Mouse (Mus musculus): ENCODE data around the gene Rtraf. TPM values are rescaled to one million over a fixed set of nuclear protein-coding genes. Genes with fewer than 3 reads are reported as not detected.

Rtraf gene
- polyA plus RNA-seq, 1 experiment from 2014 or later, result 241 TPM

GRCm38 (mm10) chr14:19821686-19822085, 1.9 kb downstream of the Rtraf start:
- H3K4me3 ChIP-seq, result no peak overlapping the region
- peaks cover 25% of the 10 kb centered on the region for H3K4me1 ChIP-seq (replicated peaks)
- WGBS, result 97% methylated on average over 5 of the region's 5 CpGs
- peaks cover 5% of the 10 kb centered on the region; the same call in 1 of the 2 replicates for H3K9me3 ChIP-seq
- DNase-seq (ENCODE audit: low spot score), result no peak
- peaks cover 43% of the 10 kb centered on the region for H3K36me3 ChIP-seq
- H3K27ac ChIP-seq, result no peak overlapping the region
- no peaks in the 10 kb centered on the region for H3K27me3 ChIP-seq (ENCODE audit: insufficient read depth, poor library complexity, severe bottlenecking)

DNA sequence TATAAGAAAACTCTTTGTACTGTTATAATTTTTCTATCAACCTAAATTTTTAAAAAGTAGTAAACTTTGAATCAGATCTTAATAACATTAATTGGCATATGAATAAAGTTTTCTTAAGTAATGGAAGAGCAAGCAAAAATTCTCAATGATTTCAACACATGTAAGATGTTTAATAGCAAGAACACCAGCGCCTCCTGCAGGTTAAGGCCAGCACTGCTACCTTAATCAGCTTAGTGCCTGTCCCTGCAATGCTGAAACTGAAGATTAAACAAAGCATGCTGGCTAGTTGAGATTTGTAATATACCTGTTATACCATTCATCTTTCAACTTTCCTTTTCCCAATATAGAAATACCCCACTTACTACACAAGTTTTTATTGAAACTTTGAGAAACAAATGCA, 5.7 kb downstream of the Rtraf start:
- H3K4me3 ChIP-seq, result no peak overlapping the region
- 12% methylated on average over 1 of the region's 1 CpGs for WGBS
- peaks cover 79% of the 10 kb centered on the region for H3K36me3 ChIP-seq

GRCm38 (mm10) chr14:19813061-19813460, 10.6 kb downstream of the Rtraf start:
- Histone ChIP-seq H3K9me3 (no peaks in the 10 kb centered on the region), H3K4me3 (no peak overlapping the region), H3K36me3 (peaks cover 70% of the 10 kb centered on the region), H3K4me1 (replicated peaks) (no peaks in the 10 kb centered on the region), H3K27ac (no peak overlapping the region), H3K27me3 (ENCODE audit: insufficient read depth, poor library complexity, severe bottlenecking) (no peaks in the 10 kb centered on the region)
- DNase-seq (ENCODE audit: low spot score), result no peak
- 97% methylated on average over 2 of the region's 2 CpGs for WGBS

More for the DNA sequence above, 5.7 kb downstream of the Rtraf start:
- H3K9me3 ChIP-seq, result peaks cover 5% of the 10 kb centered on the region; the same call in 1 of the 2 replicates
- no peaks in the 10 kb centered on the region for H3K27me3 ChIP-seq (ENCODE audit: insufficient read depth, poor library complexity, severe bottlenecking)
- DNase-seq (ENCODE audit: low spot score), result peak; percentile 79
- H3K27ac ChIP-seq, result no peak overlapping the region
- peaks cover 6% of the 10 kb centered on the region for H3K4me1 ChIP-seq (replicated peaks)

- 91% methylated on average over 10 of the region's 10 CpGs for WGBS
These were observed 13.7 kb downstream of the Rtraf start for GRCm38 (mm10) chr14:19809934-19810333.

DNA sequence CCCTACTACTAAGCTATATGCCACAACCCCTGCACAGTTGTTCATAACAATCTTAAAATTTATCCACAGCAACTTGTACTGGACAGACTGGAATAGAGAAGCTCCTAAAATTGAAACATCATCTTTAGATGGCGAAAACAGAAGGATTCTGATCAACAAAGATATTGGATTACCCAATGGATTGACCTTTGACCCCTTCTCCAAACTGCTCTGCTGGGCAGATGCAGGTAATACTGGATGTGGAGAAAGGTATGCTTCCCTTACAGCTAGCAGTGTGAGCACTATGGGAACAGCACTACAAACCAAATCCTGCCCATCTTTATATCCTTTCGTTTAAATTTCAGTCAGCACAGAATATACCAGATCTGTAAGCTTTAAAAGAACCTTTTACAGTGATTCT, 15.8 kb downstream of the Rtraf start:
- no peak for DNase-seq (ENCODE audit: low spot score)
- Histone ChIP-seq H3K27ac (no peak overlapping the region), H3K27me3 (ENCODE audit: insufficient read depth, poor library complexity, severe bottlenecking) (no peaks in the 10 kb centered on the region), H3K36me3 (peaks cover 37% of the 10 kb centered on the region), H3K4me1 (replicated peaks) (peaks cover 15% of the 10 kb centered on the region), H3K9me3 (no peaks in the 10 kb centered on the region), H3K4me3 (no peak overlapping the region)
- WGBS, result 90% methylated on average over 2 of the region's 2 CpGs

More at GRCm38 (mm10) chr14:19809934-19810333, 13.7 kb downstream of the Rtraf start:
- no peak overlapping the region for H3K4me3 ChIP-seq
- no peaks in the 10 kb centered on the region for H3K9me3 ChIP-seq
- no peak overlapping the region for H3K27ac ChIP-seq
- no peak for DNase-seq (ENCODE audit: low spot score)
- H3K4me1 ChIP-seq (replicated peaks), result peaks cover 4% of the 10 kb centered on the region; the same call in 1 of the 2 replicates
- H3K27me3 ChIP-seq (ENCODE audit: insufficient read depth, poor library complexity, severe bottlenecking), result no peaks in the 10 kb centered on the region
- peaks cover 57% of the 10 kb centered on the region for H3K36me3 ChIP-seq

- DNase-seq (ENCODE audit: low spot score), result no peak
- WGBS, result 90% methylated on average over 3 of the region's 3 CpGs
- Histone ChIP-seq H3K36me3 (peaks cover 32% of the 10 kb centered on the region), H3K4me3 (no peak overlapping the region), H3K27me3 (ENCODE audit: insufficient read depth, poor library complexity, severe bottlenecking) (no peaks in the 10 kb centered on the region), H3K9me3 (no peaks in the 10 kb centered on the region), H3K4me1 (replicated peaks) (peaks cover 15% of the 10 kb centered on the region), H3K27ac (no peak overlapping the region)
These were observed 16.3 kb downstream of the Rtraf start for GRCm38 (mm10) chr14:19807339-19807738.

- no peak for DNase-seq (ENCODE audit: low spot score)
These were observed 20.0 kb downstream of the Rtraf start for GRCm38 (mm10) chr14:19803623-19804022.

DNA sequence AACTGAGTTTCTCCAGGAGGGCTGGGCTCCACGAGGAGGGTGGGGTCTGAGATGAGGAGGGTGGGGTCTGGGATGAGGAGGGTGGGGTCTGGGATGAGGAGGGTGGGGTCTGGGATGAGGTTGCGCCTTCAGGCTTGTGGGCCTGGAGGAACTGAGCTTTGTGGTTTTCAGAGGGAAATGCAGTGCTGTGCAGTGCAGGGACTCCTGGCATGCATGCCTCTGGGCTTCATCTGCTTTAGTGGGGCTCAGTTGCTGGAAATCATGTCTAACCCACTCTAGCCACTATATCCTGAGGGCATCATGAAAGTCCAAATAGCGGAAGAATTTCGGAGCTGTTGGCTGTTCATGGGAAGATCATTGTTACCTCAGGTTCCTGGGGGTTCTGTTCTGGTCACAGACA, 20.4 kb downstream of the Rtraf start:
- no peak overlapping the region; the same call in 1 of the 2 replicates for H3K27ac ChIP-seq
- H3K27me3 ChIP-seq (ENCODE audit: insufficient read depth, poor library complexity, severe bottlenecking), result no peaks in the 10 kb centered on the region
- DNase-seq (ENCODE audit: low spot score), result no peak
- H3K9me3 ChIP-seq, result no peaks in the 10 kb centered on the region
- peaks cover 16% of the 10 kb centered on the region for H3K36me3 ChIP-seq
- peaks cover 15% of the 10 kb centered on the region for H3K4me1 ChIP-seq (replicated peaks)
- 56% methylated on average over 4 of the region's 4 CpGs for WGBS
- no peak overlapping the region for H3K4me3 ChIP-seq

More at GRCm38 (mm10) chr14:19803623-19804022, 20.0 kb downstream of the Rtraf start:
- no peak overlapping the region for H3K27ac ChIP-seq
- H3K36me3 ChIP-seq, result peaks cover 12% of the 10 kb centered on the region
- 56% methylated on average over 10 of the region's 10 CpGs for WGBS
- H3K4me1 ChIP-seq (replicated peaks), result peaks cover 15% of the 10 kb centered on the region
- H3K4me3 ChIP-seq, result no peak overlapping the region
- H3K9me3 ChIP-seq, result no peaks in the 10 kb centered on the region
- H3K27me3 ChIP-seq (ENCODE audit: insufficient read depth, poor library complexity, severe bottlenecking), result no peaks in the 10 kb centered on the region

- Histone ChIP-seq H3K36me3 (peaks cover 23% of the 10 kb centered on the region), H3K9me3 (no peaks in the 10 kb centered on the region), H3K27me3 (ENCODE audit: insufficient read depth, poor library complexity, severe bottlenecking) (no peaks in the 10 kb centered on the region), H3K4me1 (replicated peaks) (peaks cover 13% of the 10 kb centered on the region), H3K4me3 (no peak overlapping the region), H3K27ac (no peak overlapping the region)
- WGBS, result 83% methylated on average over 8 of the region's 8 CpGs
- DNase-seq (ENCODE audit: low spot score), result no peak
These were observed 22.0 kb downstream of the Rtraf start for GRCm38 (mm10) chr14:19801474-19802215.

GRCm38 (mm10) chr14:19800485-19800884, 23.1 kb downstream of the Rtraf start:
- Histone ChIP-seq H3K4me1 (replicated peaks) (peaks cover 11% of the 10 kb centered on the region), H3K4me3 (no peak overlapping the region), H3K9me3 (no peaks in the 10 kb centered on the region), H3K27ac (no peak overlapping the region), H3K27me3 (ENCODE audit: insufficient read depth, poor library complexity, severe bottlenecking) (no peaks in the 10 kb centered on the region), H3K36me3 (peaks cover 19% of the 10 kb centered on the region)
- DNase-seq (ENCODE audit: low spot score), result no peak
- WGBS, result 53% methylated on average over 2 of the region's 2 CpGs

- H3K27ac ChIP-seq, result no peak overlapping the region
- WGBS, result 90% methylated on average over 18 of the region's 18 CpGs
- peaks cover 16% of the 10 kb centered on the region; the same call in 1 of the 2 replicates for H3K36me3 ChIP-seq
These were observed 26.9 kb downstream of the Rtraf start for GRCm38 (mm10) chr14:19796541-19797304.

DNA sequence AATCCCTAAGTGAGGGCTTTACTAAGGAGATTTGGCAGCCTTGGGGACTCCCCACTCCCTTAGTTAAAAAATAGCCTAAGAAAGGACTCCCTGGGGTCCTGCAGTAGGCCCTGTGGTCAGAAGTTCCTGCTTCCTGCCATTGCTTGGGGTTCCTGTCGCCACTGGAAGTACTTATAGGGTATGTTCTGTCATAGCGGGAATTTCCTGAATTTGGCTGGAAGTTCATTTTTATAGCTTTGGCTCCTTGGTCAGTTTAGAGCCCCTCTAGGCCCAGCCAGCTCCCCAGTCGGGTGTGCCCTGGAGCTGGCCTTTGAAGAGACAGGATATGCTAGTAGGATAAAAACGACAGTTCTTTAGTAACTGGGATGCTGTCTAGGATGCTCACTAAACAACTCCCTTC, 28.7 kb downstream of the Rtraf start:
- no peaks in the 10 kb centered on the region for H3K4me1 ChIP-seq (replicated peaks)
- peaks cover 20% of the 10 kb centered on the region; the same call in 1 of the 2 replicates for H3K36me3 ChIP-seq
- no peak overlapping the region for H3K4me3 ChIP-seq
- no peak overlapping the region for H3K27ac ChIP-seq
- WGBS, result 74% methylated on average over 4 of the region's 4 CpGs
- H3K27me3 ChIP-seq (ENCODE audit: insufficient read depth, poor library complexity, severe bottlenecking), result no peaks in the 10 kb centered on the region
- no peak for DNase-seq (ENCODE audit: low spot score)
- H3K9me3 ChIP-seq, result no peaks in the 10 kb centered on the region

More at GRCm38 (mm10) chr14:19796541-19797304, 26.9 kb downstream of the Rtraf start:
- no peaks in the 10 kb centered on the region for H3K4me1 ChIP-seq (replicated peaks)
- DNase-seq (ENCODE audit: low spot score), result no peak
- no peak overlapping the region for H3K4me3 ChIP-seq
- no peaks in the 10 kb centered on the region for H3K27me3 ChIP-seq (ENCODE audit: insufficient read depth, poor library complexity, severe bottlenecking)
- H3K9me3 ChIP-seq, result no peaks in the 10 kb centered on the region

- Histone ChIP-seq H3K4me3 (no peak overlapping the region), H3K27me3 (ENCODE audit: insufficient read depth, poor library complexity, severe bottlenecking) (no peaks in the 10 kb centered on the region), H3K27ac (no peak overlapping the region), H3K9me3 (no peaks in the 10 kb centered on the region), H3K36me3 (peaks cover 7% of the 10 kb centered on the region; the same call in 1 of the 2 replicates), H3K4me1 (replicated peaks) (no peaks in the 10 kb centered on the region)
- 83% methylated on average over 1 of the region's 1 CpGs for WGBS
- DNase-seq (ENCODE audit: low spot score), result no peak
These were observed 35.2 kb downstream of the Rtraf start for GRCm38 (mm10) chr14:19788443-19788842.
